Mouse (Mus musculus) limb, embryonic 15.5 days (tissue): ENCODE results near the gene Scyl1. TPM values are rescaled to one million over a fixed set of nuclear protein-coding genes. Genes with fewer than 3 reads are reported as not detected.
A peak's percentile ranks its signal among the peaks of the same experiment; 100 is the strongest.

Experiments used
- ATAC-seq: fragments of 200-750 bp; cut with Nextera tagmentation; 2 replicates; pipeline ENCODE4 v1.8.0; 2017; ENCODE audit warnings: low read depth, moderate TSS enrichment; ENCODE audit not compliant: insufficient number of reproducible peaks, low FRiP score, low TSS enrichment
- H3K27ac ChIP-seq: fragments of 300-500 bp; sonication (generic); 2 replicates; pipeline ENCODE4 v1.5.1; 2015; ENCODE audit warnings: moderate library complexity, mild to moderate bottlenecking, inconsistent platforms
- H3K27me3 ChIP-seq: fragments of 300-500 bp; sonication (generic); 2 replicates; pipeline ENCODE4 v1.6.1; 2015; ENCODE audit warnings: inconsistent platforms
- H3K36me3 ChIP-seq: fragments of 300-500 bp; sonication (generic); 2 replicates; pipeline ENCODE4 v1.6.1; 2015; ENCODE audit warnings: inconsistent platforms
- H3K4me1 ChIP-seq: fragments of 300-500 bp; sonication (generic); 2 replicates; pipeline ENCODE4 v1.6.1; 2015; ENCODE audit warnings: inconsistent platforms
- H3K4me2 ChIP-seq: fragments of 300-500 bp; sonication (generic); 2 replicates; pipeline ENCODE4 v1.6.1; 2015; ENCODE audit warnings: mild to moderate bottlenecking, inconsistent platforms
- H3K4me3 ChIP-seq: fragments of 300-500 bp; sonication (generic); 2 replicates; pipeline ENCODE4 v1.5.1; 2015; ENCODE audit warnings: mild to moderate bottlenecking, inconsistent platforms
- H3K9ac ChIP-seq: fragments of 300-500 bp; sonication (generic); 2 replicates; pipeline ENCODE4 v1.6.1; 2015; ENCODE audit warnings: inconsistent platforms
- H3K9me3 ChIP-seq: fragments of 300-500 bp; sonication (generic); 2 replicates; pipeline ENCODE4 v1.6.1; 2016; ENCODE audit warnings: inconsistent platforms
- WGBS: fragments of 180-500 bp; shearing (Covaris S2); methylation state at CpG from one replicate; pipeline ENCODE4 v1.1.7; 2015; 5-methylcytosine and 5-hydroxymethylcytosine counted together
- polyA plus RNA-seq: library from polyadenylated mRNA; unstranded; fragments of >200 nt; fragmentation: Nextera tagmentation; extraction: Ambion mirVana; gene quantifications from 2 replicates; pipeline ENCODE4 v1.2.1, GENCODE M21; 2015

The Scyl1 gene
- polyA plus RNA-seq, 1 experiment from 2014 or later = 81.6 TPM

DNA sequence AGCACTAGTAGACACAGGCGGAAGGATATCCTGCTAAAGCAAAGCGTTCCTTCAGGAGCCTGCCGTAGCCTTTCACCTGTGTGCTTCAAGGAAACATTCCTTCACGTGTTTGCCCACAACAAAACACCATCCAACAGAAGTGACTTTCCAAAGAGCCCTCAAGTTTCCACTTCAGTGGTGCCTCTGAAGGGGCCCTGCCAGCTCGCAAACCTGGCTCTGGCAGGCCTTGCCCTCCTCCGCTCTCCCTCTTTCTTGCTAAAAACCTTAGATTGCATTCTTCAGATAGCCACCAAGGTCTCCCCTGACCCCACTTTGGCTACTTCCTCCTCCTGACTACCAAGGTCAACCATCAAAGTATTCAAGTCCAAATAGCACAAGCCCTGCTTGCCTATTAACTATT, 10.3 kb upstream of the Scyl1 start:
- Histone ChIP-seq H3K4me2 (no peak overlapping the region), H3K27ac (no peak overlapping the region), H3K9me3 (no peaks in the 10 kb centered on the region), H3K27me3 (no peaks in the 10 kb centered on the region), H3K4me1 (no peaks in the 10 kb centered on the region), H3K9ac (no peak overlapping the region), H3K4me3 (no peak overlapping the region), H3K36me3 (no peaks in the 10 kb centered on the region)
- no peak for ATAC-seq
- WGBS = 81% methylated on average over 6 of the region's 6 CpGs

DNA sequence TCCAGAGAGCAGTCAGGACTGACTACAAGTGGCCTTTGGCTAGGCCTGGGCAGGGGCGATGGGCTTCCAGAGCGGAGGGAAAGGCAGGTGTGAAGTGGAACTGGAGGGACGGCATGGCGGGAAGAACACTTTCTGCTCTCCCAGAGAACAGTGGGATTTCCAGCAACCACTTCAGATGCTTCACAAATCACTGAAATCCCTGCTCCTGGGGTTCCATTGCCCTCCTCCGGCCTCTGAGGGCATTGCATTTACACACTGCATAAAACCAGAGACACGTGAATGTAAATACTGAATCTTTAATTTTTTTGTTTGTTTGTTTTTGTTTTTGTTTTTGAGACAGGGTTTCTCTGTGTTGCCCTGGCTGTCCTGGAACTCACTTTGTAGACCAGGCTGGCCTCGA, 9.0 kb upstream of the Scyl1 start:
- Histone ChIP-seq H3K27ac (no peak overlapping the region), H3K9ac (no peak overlapping the region), H3K4me3 (no peak overlapping the region), H3K4me2 (no peak overlapping the region), H3K9me3 (no peaks in the 10 kb centered on the region), H3K36me3 (no peaks in the 10 kb centered on the region), H3K27me3 (no peaks in the 10 kb centered on the region), H3K4me1 (no peaks in the 10 kb centered on the region)
- 71% methylated on average over 7 of the region's 7 CpGs for WGBS
- no peak for ATAC-seq

DNA sequence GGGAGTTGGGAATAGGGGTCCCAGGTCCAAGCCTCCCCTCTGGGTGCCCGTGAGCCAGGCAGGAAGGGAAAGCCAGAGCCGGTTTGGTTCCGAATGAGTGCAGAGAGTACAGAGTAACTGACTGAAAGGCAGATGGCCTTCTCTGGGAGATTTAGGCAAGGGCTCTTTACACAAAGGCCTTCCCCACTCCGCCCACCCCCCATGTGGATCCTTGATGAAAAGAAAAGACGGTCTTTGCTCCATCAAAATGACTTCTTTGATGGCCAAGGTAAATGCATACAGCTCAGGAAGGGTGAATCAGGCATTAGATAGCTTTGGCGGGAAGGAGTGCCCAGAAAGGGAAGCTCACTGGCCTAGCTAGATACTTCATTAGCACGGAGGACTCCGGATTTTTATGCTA, 7.1 kb upstream of the Scyl1 start:
- H3K4me1 ChIP-seq = no peaks in the 10 kb centered on the region
- H3K4me2 ChIP-seq = no peak overlapping the region
- no peaks in the 10 kb centered on the region for H3K36me3 ChIP-seq
- no peak for ATAC-seq
- H3K9ac ChIP-seq = no peak overlapping the region
- no peaks in the 10 kb centered on the region for H3K9me3 ChIP-seq
- H3K4me3 ChIP-seq = no peak overlapping the region
- H3K27ac ChIP-seq = no peak overlapping the region
- WGBS = 57% methylated on average over 8 of the region's 8 CpGs
- H3K27me3 ChIP-seq = no peaks in the 10 kb centered on the region

DNA sequence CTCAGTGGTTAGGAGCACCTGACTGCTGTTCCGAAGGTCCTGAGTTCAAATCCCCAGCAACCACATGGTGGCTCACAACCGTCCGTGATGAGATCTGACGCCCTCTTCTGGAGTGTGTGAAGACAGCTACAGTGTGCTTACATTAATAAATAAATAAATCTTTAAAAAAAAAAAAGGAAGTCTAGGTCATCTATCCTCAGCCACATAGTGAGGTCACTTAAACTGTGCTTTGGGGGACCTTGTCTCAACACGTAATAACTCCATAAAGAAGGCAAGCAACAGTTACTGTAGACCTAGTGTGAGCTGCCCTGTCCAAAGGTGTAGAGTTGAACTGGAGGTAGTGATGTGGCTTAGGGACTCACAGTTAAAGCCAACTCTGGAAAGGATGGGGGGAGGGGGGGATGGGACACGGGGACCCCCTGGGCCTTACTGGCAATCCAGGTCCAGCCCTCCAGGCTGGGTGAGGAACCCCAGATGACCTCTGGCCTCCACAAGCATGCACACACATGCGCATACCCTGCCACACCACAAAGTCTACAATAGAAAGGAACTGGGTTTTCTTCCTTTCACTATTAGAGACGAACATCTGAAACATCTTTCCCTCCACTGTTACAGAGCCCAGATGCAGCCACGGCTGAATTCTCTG, 6.3 kb upstream of the Scyl1 start:
- H3K27me3 ChIP-seq = no peaks in the 10 kb centered on the region
- no peak for ATAC-seq
- no peak overlapping the region for H3K27ac ChIP-seq
- H3K36me3 ChIP-seq = no peaks in the 10 kb centered on the region
- H3K9me3 ChIP-seq = no peaks in the 10 kb centered on the region
- 76% methylated on average over 9 of the region's 9 CpGs for WGBS
- H3K4me3 ChIP-seq = no peak overlapping the region
- H3K4me1 ChIP-seq = no peaks in the 10 kb centered on the region
- H3K4me2 ChIP-seq = no peak overlapping the region
- no peak overlapping the region for H3K9ac ChIP-seq

DNA sequence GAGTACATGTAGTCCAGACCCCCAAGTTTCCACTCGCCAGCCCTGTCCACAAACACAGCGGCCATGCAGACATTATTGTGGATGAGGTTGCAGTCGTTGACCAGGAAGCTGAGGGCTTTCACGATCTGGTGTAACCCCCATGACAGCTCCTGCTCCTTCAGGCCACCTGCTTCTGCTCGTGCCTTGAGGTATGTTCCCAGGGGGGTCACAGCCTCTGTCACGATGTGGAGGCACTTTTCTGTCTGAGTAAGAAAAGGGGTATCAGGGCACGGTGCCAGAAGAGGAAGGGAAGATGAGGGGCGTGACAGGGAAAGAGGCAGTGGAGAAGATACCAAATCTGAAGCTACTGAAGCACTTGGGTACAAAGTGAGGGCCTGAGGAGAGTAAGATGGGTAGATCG, 908 bp downstream of the Scyl1 start:
- Histone ChIP-seq H3K9ac (peak overlapping the region; percentile 72), H3K4me3 (peak overlapping the region; percentile 63), H3K27me3 (no peaks in the 10 kb centered on the region), H3K4me1 (peaks cover 16% of the 10 kb centered on the region), H3K27ac (peak overlapping the region; percentile 80), H3K4me2 (peak overlapping the region; percentile 77), H3K9me3 (no peaks in the 10 kb centered on the region), H3K36me3 (peaks cover 46% of the 10 kb centered on the region)
- 33% methylated on average over 9 of the region's 9 CpGs for WGBS
- ATAC-seq = no peak

DNA sequence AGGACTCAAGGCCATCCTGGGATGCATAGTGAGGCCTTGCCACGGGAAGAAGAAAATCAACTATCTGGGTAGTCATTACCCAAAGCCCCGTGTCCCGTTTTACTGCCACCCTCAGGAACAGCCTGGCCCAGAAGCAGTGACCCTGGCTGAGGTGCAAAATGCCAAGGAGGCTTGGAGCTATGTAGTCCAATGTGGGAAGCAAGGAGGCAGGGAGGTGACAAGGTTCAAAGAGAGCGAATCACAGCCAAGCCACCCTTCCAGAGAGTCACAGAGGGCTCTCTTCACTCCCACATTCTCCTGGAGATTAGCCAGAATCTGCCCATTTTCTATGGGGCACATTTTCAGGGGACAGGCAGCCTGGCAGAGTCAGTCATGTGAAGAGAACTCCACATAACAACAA, 3.9 kb downstream of the Scyl1 start:
- no peak overlapping the region for H3K9ac ChIP-seq
- 79% methylated on average over 4 of the region's 4 CpGs for WGBS

DNA sequence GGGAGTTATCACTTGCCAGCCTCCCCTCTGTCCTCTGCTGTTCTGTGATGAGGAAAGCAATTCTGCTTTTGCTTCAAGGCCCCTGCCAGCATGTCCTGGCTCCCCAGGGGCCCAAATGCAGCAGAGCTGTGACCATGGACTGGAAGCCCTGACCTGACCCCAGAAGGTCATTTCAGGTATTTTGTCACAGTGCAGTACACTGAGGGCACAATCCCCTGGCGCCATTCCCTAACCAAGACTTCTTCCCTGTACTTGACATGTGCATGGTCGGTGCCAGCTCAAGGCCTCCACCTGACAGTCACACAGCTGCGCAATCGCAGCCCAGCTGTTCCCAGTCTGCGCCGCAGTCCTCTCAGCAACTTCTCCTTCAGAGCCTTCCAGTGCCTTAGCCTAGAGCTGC, 8.1 kb downstream of the Scyl1 start:
- H3K4me3 ChIP-seq = no peak overlapping the region
- no peak overlapping the region for H3K27ac ChIP-seq
- no peaks in the 10 kb centered on the region for H3K4me1 ChIP-seq
- H3K9ac ChIP-seq = no peak overlapping the region
- H3K4me2 ChIP-seq = no peak overlapping the region
- 95% methylated on average over 6 of the region's 6 CpGs for WGBS
- H3K9me3 ChIP-seq = no peaks in the 10 kb centered on the region
- H3K36me3 ChIP-seq = peaks cover 97% of the 10 kb centered on the region
- ATAC-seq = no peak
- H3K27me3 ChIP-seq = 0 out of 2 replicates have a peak, but pooled peaks cover under 1% of the 10 kb centered on the region

More for the DNA sequence above, 3.9 kb downstream of the Scyl1 start:
- ATAC-seq = no peak
- Histone ChIP-seq H3K36me3 (peaks cover 73% of the 10 kb centered on the region), H3K4me2 (no peak overlapping the region), H3K4me1 (peaks cover 16% of the 10 kb centered on the region), H3K4me3 (no peak overlapping the region), H3K27me3 (no peaks in the 10 kb centered on the region), H3K9me3 (no peaks in the 10 kb centered on the region), H3K27ac (no peak overlapping the region)

DNA sequence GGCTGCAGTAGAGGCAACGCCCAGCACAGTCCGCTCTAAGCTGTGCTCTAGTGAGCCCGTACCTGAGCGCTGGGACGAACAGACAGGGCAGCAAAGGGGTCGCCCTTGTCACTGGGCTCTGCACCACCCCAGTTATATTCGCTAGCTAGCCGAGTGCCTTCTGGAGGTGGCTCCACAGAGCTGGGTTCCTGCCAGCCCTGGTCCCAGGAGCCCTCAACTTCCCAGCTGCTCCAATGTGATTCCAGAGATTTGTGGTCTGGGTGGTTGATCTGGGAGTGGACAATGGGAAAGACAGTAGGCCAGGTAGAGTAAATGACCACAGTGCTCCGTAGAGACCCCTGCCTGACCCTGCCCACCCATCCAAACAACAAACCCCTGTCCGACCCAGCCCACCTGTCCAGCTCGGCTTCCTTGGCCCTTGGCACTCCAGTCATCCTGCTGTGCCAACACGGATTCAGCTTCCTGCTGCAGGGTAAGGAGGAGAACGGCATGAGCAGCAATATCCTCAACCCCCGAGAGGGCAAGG, 12.3 kb downstream of the Scyl1 start:
- H3K4me2 ChIP-seq = no peak overlapping the region
- peaks cover 35% of the 10 kb centered on the region for H3K27me3 ChIP-seq
- no peaks in the 10 kb centered on the region for H3K9me3 ChIP-seq
- WGBS = 87% methylated on average over 14 of the region's 14 CpGs
- no peak overlapping the region for H3K9ac ChIP-seq
- no peak overlapping the region for H3K4me3 ChIP-seq
- H3K4me1 ChIP-seq = peaks cover 13% of the 10 kb centered on the region
- ATAC-seq = no peak
- H3K27ac ChIP-seq = no peak overlapping the region
- peaks cover 93% of the 10 kb centered on the region for H3K36me3 ChIP-seq

DNA sequence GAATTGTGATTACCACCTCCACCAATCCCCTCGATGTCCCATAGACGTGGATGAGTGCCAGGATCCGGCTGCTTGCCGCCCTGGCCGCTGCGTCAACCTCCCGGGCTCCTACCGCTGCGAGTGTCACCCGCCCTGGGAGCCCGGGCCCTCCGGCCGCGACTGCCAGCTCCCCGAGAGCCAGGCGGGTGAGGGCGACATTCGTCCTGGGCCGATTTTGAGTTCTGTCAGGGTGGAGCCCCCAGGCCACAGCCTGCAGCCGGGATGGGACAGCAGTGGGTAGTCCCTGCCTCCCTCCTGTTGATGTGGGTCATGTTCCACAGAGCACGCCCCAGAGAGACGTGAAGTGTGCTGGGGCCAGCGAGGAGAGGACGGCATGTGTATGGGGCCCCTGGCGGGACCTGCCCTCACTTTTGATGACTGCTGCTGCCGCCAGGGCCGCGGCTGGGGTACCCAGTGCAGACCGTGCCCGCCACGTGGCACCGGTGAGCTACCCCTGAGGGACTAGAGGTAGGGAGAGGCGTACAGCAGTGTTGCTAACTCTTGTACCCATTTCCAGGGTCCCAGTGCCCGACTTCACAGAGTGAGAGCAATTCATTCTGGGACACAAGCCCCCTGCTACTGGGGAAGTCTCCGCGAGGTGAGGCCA, 14.1 kb downstream of the Scyl1 start:
- Histone ChIP-seq H3K4me2 (peak overlapping the region; percentile 22; the same call in 1 of the 2 replicates), H3K36me3 (peaks cover 94% of the 10 kb centered on the region), H3K9ac (peak overlapping the region; percentile 26; the same call in 1 of the 2 replicates), H3K9me3 (no peaks in the 10 kb centered on the region), H3K4me3 (0 out of 2 replicates have a peak overlapping the region, but pooled peaks have one; percentile 1), H3K27ac (no peak overlapping the region), H3K27me3 (peaks cover 42% of the 10 kb centered on the region), H3K4me1 (peaks cover 13% of the 10 kb centered on the region)
- 23% methylated on average over 36 of the region's 36 CpGs for WGBS
- peak; percentile 20; the same call in 1 of the 2 replicates for ATAC-seq

DNA sequence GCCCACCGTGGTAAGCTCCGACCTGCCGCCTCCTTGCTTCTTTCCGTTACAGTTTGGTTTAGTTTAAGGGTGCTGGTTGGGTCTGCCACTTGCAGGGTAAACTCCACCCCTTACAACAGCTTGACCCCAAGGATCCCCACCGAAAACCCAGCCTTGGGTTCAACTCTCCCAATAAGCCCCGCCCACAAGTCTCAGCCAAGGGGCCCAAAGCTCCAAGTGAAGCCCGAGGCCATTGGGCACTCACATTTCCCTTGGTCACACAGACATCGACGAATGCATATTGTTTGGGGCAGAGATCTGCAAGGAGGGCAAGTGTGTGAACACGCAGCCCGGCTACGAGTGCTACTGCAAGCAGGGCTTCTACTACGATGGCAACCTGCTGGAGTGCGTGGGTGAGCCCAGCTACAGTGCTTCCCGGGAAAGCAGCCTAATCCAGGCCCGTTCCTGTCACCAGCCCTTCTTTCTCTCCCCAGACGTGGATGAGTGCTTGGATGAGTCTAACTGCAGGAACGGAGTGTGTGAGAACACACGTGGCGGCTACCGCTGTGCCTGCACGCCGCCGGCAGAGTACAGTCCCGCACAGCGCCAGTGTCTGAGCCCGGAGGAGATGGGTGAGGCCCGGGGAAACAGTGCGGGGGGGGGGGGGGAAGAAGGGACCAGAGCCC, 14.8 kb downstream of the Scyl1 start:
- 0 out of 2 replicates have a peak overlapping the region, but pooled peaks have one; percentile 22 for H3K4me2 ChIP-seq
- peaks cover 42% of the 10 kb centered on the region for H3K27me3 ChIP-seq
- H3K4me3 ChIP-seq = 0 out of 2 replicates have a peak overlapping the region, but pooled peaks have one; percentile 1
- 20% methylated on average over 28 of the region's 29 CpGs for WGBS
- H3K4me1 ChIP-seq = peaks cover 15% of the 10 kb centered on the region
- H3K9me3 ChIP-seq = no peaks in the 10 kb centered on the region
- H3K36me3 ChIP-seq = peaks cover 93% of the 10 kb centered on the region
- 0 out of 2 replicates have a peak, but pooled peaks have one; percentile 22 for ATAC-seq
- H3K27ac ChIP-seq = no peak overlapping the region
- no peak overlapping the region for H3K9ac ChIP-seq

DNA sequence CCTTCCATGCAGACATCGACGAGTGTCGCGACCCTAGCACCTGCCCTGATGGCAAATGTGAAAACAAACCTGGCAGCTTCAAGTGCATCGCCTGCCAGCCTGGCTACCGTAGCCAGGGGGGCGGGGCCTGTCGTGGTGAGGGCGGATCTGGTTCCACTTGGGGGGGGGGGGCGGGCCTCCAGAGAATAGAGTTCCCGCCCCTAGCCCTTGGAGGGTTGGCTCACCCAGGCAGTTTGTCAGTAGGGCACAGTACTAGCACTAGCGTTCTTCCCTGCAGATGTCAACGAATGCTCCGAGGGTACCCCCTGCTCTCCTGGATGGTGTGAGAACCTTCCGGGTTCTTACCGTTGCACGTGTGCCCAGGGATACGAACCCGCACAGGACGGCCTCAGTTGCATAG, 19.5 kb downstream of the Scyl1 start:
- 18% methylated on average over 20 of the region's 20 CpGs for WGBS
- no peak overlapping the region for H3K4me2 ChIP-seq
- peaks cover 52% of the 10 kb centered on the region for H3K27me3 ChIP-seq
- ATAC-seq = no peak
- peaks cover 17% of the 10 kb centered on the region for H3K4me1 ChIP-seq
- H3K4me3 ChIP-seq = 0 out of 2 replicates have a peak overlapping the region, but pooled peaks have one; percentile 3
- no peaks in the 10 kb centered on the region for H3K9me3 ChIP-seq
- peaks cover 81% of the 10 kb centered on the region for H3K36me3 ChIP-seq
- H3K9ac ChIP-seq = no peak overlapping the region
- no peak overlapping the region for H3K27ac ChIP-seq

DNA sequence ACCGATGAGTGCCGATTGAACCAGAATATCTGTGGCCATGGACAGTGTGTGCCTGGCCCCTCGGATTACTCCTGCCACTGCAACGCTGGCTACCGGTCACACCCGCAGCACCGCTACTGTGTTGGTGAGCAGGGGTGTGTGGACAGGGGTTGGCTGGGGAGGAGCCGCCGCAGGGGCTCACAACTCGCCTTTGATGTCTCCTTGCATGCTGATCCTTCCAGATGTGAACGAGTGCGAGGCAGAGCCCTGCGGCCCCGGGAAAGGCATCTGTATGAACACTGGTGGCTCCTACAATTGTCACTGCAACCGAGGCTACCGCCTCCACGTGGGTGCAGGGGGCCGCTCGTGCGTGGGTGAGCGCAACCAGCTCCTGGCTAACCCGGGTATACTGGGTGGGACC, 20.3 kb downstream of the Scyl1 start:
- H3K4me3 ChIP-seq = no peak overlapping the region
- H3K27ac ChIP-seq = no peak overlapping the region
- H3K4me2 ChIP-seq = no peak overlapping the region
- ATAC-seq = no peak
- WGBS = 18% methylated on average over 22 of the region's 22 CpGs
- H3K4me1 ChIP-seq = peaks cover 13% of the 10 kb centered on the region
- H3K9ac ChIP-seq = no peak overlapping the region
- peaks cover 74% of the 10 kb centered on the region for H3K36me3 ChIP-seq
- H3K27me3 ChIP-seq = peaks cover 45% of the 10 kb centered on the region
- no peaks in the 10 kb centered on the region for H3K9me3 ChIP-seq
